Mouse (Mus musculus) midbrain, embryonic 11.5 days (tissue): ENCODE measurements around the gene Gmnn. TPM values are rescaled to one million over a fixed set of nuclear protein-coding genes. Genes with fewer than 3 reads are reported as not detected.
A peak's percentile ranks its signal among the peaks of the same experiment; 100 is the strongest.

Experiments used
- ATAC-seq: fragments of 200-750 bp; cut with Nextera tagmentation; 2 replicates; pipeline ENCODE4 v1.8.0; 2017; ENCODE audit warnings: moderate TSS enrichment, moderate library complexity; ENCODE audit not compliant: low FRiP score
- DNase-seq: peaks from one replicate; pipeline ENCODE4 v3.0.0; 2015; ENCODE audit warnings: low spot score; ENCODE audit errors: missing footprints
- H3K27ac ChIP-seq: fragments of 300-500 bp; sonication (generic); 2 replicates; pipeline ENCODE4 v1.5.1; 2014; ENCODE audit warnings: low read depth, low read length
- H3K27me3 ChIP-seq: fragments of 300-500 bp; sonication (generic); 2 replicates; pipeline ENCODE4 v1.6.1; 2014; ENCODE audit warnings: mild to moderate bottlenecking, low read length, moderate library complexity, mixed read lengths; ENCODE audit not compliant: control insufficient read depth, insufficient read depth
- H3K36me3 ChIP-seq: fragments of 300-500 bp; sonication (generic); 2 replicates; pipeline ENCODE4 v1.6.1; 2014; ENCODE audit warnings: mild to moderate bottlenecking, low read length, moderate library complexity, mixed read lengths; ENCODE audit not compliant: control insufficient read depth, insufficient read depth
- H3K4me1 ChIP-seq: fragments of 300-500 bp; sonication (generic); 2 replicates; pipeline ENCODE4 v1.6.1; 2014; ENCODE audit warnings: low read length; ENCODE audit not compliant: control insufficient read depth, insufficient read depth
- H3K4me2 ChIP-seq: fragments of 300-500 bp; sonication (generic); 2 replicates; pipeline ENCODE4 v1.6.1; 2014; ENCODE audit warnings: mild to moderate bottlenecking, moderate library complexity
- H3K4me3 ChIP-seq: fragments of 300-500 bp; sonication (generic); 2 replicates; pipeline ENCODE4 v1.5.1; 2014; ENCODE audit warnings: low read depth, low read length
- H3K9ac ChIP-seq: fragments of 300-500 bp; sonication (generic); 2 replicates; pipeline ENCODE4 v1.6.1; 2014; ENCODE audit warnings: low read length
- H3K9me3 ChIP-seq: fragments of 300-500 bp; sonication (generic); 2 replicates; pipeline ENCODE4 v1.6.1; 2016; ENCODE audit warnings: low read length; ENCODE audit not compliant: control insufficient read depth
- WGBS: fragments of 180-500 bp; shearing (Covaris S2); extraction: QIAGEN DNeasy Blood & Tissue Kit; methylation state at CpG from one replicate; pipeline ENCODE4 v1.1.7; 2014; 5-methylcytosine and 5-hydroxymethylcytosine counted together
- polyA plus RNA-seq: library from polyadenylated mRNA; unstranded; fragments of >200 nt; fragmentation: Nextera tagmentation; extraction: Ambion mirVana; gene quantifications from 2 replicates; pipeline ENCODE4 v1.2.1, GENCODE M21; 2014

Gene Gmnn
- polyA plus RNA-seq, 1 experiment from 2014 or later: 145 TPM

- Histone ChIP-seq H3K4me3 (no peak overlapping the region), H3K4me2 (no peak overlapping the region), H3K4me1 (no peaks in the 10 kb centered on the region), H3K9ac (no peak overlapping the region), H3K27me3 (no peaks in the 10 kb centered on the region), H3K36me3 (peaks cover 18% of the 10 kb centered on the region), H3K27ac (no peak overlapping the region), H3K9me3 (no peaks in the 10 kb centered on the region)
- no peak for ATAC-seq
- DNase-seq: no peak
- WGBS: 92% methylated on average over 8 of the region's 8 CpGs
These were observed 10.9 kb downstream of the Gmnn start for GRCm38 (mm10) chr13:24750807-24751206.

DNA sequence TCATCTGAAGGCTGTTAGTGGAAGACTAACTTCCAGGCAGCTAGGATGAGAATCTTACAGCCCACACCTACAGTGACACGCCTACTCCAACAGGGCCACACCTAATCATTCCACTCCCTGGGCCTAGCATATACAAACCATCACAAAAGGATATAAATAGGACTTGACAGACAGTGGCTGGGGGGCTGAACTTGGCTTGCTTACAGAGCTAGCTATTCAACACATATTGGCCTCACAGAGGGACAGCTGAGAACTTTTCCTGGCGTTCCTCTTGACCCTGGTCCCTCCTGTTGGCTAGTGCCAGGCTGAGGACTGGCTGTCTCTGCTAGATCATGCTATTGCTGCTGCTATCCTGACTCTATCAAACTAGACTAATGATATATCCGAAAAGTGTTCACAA, 13.9 kb downstream of the Gmnn start:
- no peak overlapping the region for H3K9ac ChIP-seq
- ATAC-seq (no peak), DNase-seq (peak; percentile 66)
- no peaks in the 10 kb centered on the region for H3K4me1 ChIP-seq
- H3K9me3 ChIP-seq: no peaks in the 10 kb centered on the region
- H3K36me3 ChIP-seq: peaks cover 12% of the 10 kb centered on the region
- H3K4me2 ChIP-seq: no peak overlapping the region
- 92% methylated on average over 3 of the region's 3 CpGs for WGBS
- no peaks in the 10 kb centered on the region for H3K27me3 ChIP-seq
- no peak overlapping the region for H3K27ac ChIP-seq
- no peak overlapping the region for H3K4me3 ChIP-seq

GRCm38 (mm10) chr13:24741028-24741427, 20.7 kb downstream of the Gmnn start, which contains the start of gene Armh2:
Armh2 (plus strand) TSS chr13:24741232.
- Histone ChIP-seq H3K4me2 (no peak within 1 kb of the TSS), H3K27me3 (no peaks in the 10 kb centered on the region), H3K9me3 (no peaks in the 10 kb centered on the region), H3K27ac (no peak within 1 kb of the TSS), H3K4me1 (no peaks in the 10 kb centered on the region), H3K4me3 (no peak within 1 kb of the TSS), H3K9ac (no peak within 1 kb of the TSS), H3K36me3 (no peaks in the 10 kb centered on the region)
- WGBS: 91% methylated on average over 10 of the region's 10 CpGs
- ATAC-seq (no peak), DNase-seq (peak; percentile 74)

DNA sequence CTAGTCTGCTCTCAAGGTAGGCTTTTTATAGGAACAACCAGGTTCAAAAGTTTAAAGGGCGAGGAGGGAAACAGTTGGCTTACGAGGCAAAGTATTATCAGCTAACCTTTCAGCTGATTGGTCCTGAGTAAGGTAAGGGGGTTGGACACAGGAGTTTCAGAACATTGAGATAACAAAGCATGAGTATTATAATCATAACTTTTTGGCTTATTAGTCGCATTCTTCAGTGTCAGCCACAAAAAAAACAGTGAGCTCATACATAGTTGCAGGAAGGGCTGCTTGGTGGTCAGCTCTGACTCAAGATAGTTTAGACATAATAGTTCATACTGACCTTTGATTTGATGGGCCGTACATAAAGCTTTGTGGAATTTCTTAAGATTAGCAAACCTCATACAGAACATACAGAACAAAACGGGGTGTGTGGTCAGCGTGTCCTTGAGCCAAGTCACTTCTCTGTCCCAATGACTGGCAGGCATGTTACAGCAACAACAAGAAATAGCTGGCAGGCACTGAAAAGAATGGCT, 26.1 kb downstream of the Gmnn start:
- H3K4me3 ChIP-seq: no peak overlapping the region
- no peak overlapping the region for H3K4me2 ChIP-seq
- 92% methylated on average over 6 of the region's 6 CpGs for WGBS
- no peak for ATAC-seq
- H3K27me3 ChIP-seq: no peaks in the 10 kb centered on the region
- no peak for DNase-seq
- H3K27ac ChIP-seq: no peak overlapping the region
- no peaks in the 10 kb centered on the region for H3K9me3 ChIP-seq
- H3K9ac ChIP-seq: no peak overlapping the region
- H3K36me3 ChIP-seq: no peaks in the 10 kb centered on the region
- H3K4me1 ChIP-seq: no peaks in the 10 kb centered on the region

DNA sequence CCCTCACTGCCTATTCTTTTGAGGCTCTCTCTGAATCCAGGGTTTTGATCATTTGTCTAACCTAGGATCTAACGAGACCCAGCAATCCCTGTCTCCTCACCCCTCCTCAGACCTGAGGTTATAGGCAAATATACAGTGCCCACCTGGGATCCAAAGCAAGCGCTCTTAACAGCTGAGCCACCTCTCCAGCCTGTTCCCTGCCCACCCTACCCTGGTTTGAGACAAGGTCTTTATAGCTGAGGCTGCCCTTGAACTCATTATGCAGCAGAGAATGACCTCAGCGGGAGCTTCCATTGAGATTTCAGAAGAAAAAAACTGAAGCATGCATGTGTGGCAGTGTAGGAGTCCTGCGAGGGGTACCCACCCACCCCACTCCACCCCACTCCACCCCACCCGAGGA, 27.2 kb downstream of the Gmnn start:
- no peak for ATAC-seq
- 90% methylated on average over 5 of the region's 5 CpGs for WGBS
- no peaks in the 10 kb centered on the region for H3K27me3 ChIP-seq
- H3K4me1 ChIP-seq: no peaks in the 10 kb centered on the region
- no peak overlapping the region for H3K9ac ChIP-seq
- no peak for DNase-seq
- H3K36me3 ChIP-seq: no peaks in the 10 kb centered on the region
- H3K27ac ChIP-seq: no peak overlapping the region
- no peak overlapping the region for H3K4me3 ChIP-seq
- no peak overlapping the region for H3K4me2 ChIP-seq
- no peaks in the 10 kb centered on the region for H3K9me3 ChIP-seq

- Histone ChIP-seq H3K4me3 (no peak overlapping the region), H3K4me2 (no peak overlapping the region), H3K27ac (no peak overlapping the region), H3K9me3 (no peaks in the 10 kb centered on the region), H3K9ac (no peak overlapping the region), H3K36me3 (no peaks in the 10 kb centered on the region), H3K27me3 (no peaks in the 10 kb centered on the region), H3K4me1 (0 out of 2 replicates have a peak, but pooled peaks cover 2% of the 10 kb centered on the region)
- DNase-seq (no peak), ATAC-seq (no peak)
- 92% methylated on average over 5 of the region's 5 CpGs for WGBS
These were observed 32.6 kb downstream of the Gmnn start for GRCm38 (mm10) chr13:24729128-24729527.

- Histone ChIP-seq H3K4me3 (no peak overlapping the region), H3K4me2 (no peak overlapping the region), H3K27ac (no peak overlapping the region), H3K36me3 (no peaks in the 10 kb centered on the region), H3K9me3 (no peaks in the 10 kb centered on the region), H3K27me3 (no peaks in the 10 kb centered on the region), H3K4me1 (0 out of 2 replicates have a peak, but pooled peaks cover 2% of the 10 kb centered on the region), H3K9ac (no peak overlapping the region)
- no peak for DNase-seq
- no peak for ATAC-seq
- WGBS: 63% methylated on average over 4 of the region's 4 CpGs
These were observed 37.3 kb downstream of the Gmnn start for GRCm38 (mm10) chr13:24724395-24724759.

DNA sequence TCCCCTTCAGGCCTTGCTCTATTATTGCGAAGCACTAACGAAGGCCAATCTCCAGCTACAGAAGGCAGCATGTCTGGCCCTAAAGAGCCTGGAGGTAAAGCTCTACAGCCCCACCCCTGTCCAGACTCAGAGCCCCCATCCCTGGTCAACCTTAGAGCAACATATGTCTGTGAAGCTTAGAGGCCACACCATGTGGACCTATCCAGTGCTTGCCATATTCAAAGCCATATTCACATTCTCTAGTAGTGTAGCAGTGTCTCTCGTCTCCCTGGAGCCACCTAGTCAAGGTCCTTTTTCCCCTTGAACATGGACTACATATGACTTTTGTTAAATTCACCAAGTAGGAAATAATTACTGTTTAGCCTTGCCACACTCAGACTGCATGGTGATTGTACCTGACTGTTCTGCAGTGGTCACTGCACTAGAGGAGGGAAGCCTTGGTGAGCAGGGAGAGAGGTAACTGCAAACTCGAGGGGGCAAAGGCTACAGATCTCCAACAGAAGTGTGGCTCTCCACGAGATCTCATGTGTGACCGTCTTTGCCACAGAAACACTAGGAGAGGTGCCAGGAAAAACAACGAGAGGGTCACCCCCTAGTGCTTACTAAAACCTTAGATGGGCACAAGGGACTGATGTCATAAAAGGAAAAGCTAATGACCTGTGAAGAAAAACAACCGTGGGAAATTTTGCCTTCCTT, 37.9 kb downstream of the Gmnn start:
- Histone ChIP-seq H3K36me3 (no peaks in the 10 kb centered on the region), H3K9ac (no peak overlapping the region), H3K27me3 (no peaks in the 10 kb centered on the region), H3K4me1 (0 out of 2 replicates have a peak, but pooled peaks cover 2% of the 10 kb centered on the region), H3K27ac (no peak overlapping the region), H3K4me3 (no peak overlapping the region), H3K4me2 (no peak overlapping the region), H3K9me3 (no peaks in the 10 kb centered on the region)
- WGBS: 61% methylated on average over 8 of the region's 8 CpGs
- DNase-seq (no peak), ATAC-seq (no peak)

GRCm38 (mm10) chr13:24721502-24721901, 40.2 kb downstream of the Gmnn start:
- H3K9ac ChIP-seq: no peak overlapping the region
- 89% methylated on average over 10 of the region's 10 CpGs for WGBS
- DNase-seq (peak; percentile 19), ATAC-seq (no peak)
- no peaks in the 10 kb centered on the region for H3K36me3 ChIP-seq
- H3K4me3 ChIP-seq: no peak overlapping the region
- no peaks in the 10 kb centered on the region for H3K27me3 ChIP-seq
- H3K4me1 ChIP-seq: no peaks in the 10 kb centered on the region
- no peak overlapping the region for H3K27ac ChIP-seq
- H3K9me3 ChIP-seq: no peaks in the 10 kb centered on the region
- H3K4me2 ChIP-seq: no peak overlapping the region
